Comparison of ENCODE assay signal across 32 mouse cellular contexts in the genomic region with DNA sequence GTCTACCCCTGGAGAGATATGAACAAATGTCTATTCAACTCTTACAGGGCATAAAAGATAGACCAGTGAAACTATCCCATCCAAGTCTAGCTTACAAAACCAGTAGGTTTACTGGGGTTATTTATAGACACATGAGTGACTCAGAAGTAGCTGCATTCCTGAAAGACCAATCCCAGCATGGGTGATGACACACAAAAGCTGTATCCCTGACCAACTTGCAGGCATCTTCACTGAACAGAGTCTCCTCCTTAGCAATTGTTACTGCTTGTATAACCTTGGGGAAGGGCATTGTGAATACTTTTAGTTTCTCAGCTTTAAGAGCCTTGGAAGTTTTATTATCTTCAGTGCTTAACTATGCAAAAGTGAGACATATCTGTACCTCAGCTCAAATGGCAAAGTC.
DNase-seq lines count a peak whose midpoint lies in the region; ATAC-seq and TF ChIP-seq lines count a peak whose summit lies in the region.
"Had no signal": no experiment of that assay in that cellular context is flagged by ENCODE, and none has a peak within 500 bp of the region (broad histone marks: within the 10 kb centered on the region; RNA-seq: fewer than 3 reads in every experiment).

No protein-coding gene starts in this region.

- H3K36me3 ChIP-seq in C2C12 (ENCODE audit: control insufficient read depth, insufficient read depth): no peaks in the 10 kb centered on the region
- H3K36me3 ChIP-seq: embryonic facial prominence, embryonic 12.5 days; embryonic facial prominence, embryonic 15.5 days; G1E; heart, embryonic 12.5 days; heart, embryonic 15.5 days; hindbrain, embryonic 10.5 days; hindbrain, embryonic 13.5 days; intestine, embryonic 15.5 days had no signal

- CTCF ChIA-PET in Patski (lab: Charles Lee): interaction anchor here (0.9 kb wide), 1 partner anchor 10 kb away, joined by 3 read pairs; no protein-coding TSS in a partner anchor

- H3ac ChIP-seq in C2C12 (ENCODE audit: control insufficient read depth, insufficient read length, low read depth): no peak overlapping the region

- ATAC-seq in Patski: peak; percentile 95
- ATAC-seq: activated CD4-positive, CD25-positive, alpha-beta regulatory T cell, adult 4 months; forebrain, embryonic 13.5 days; forebrain, embryonic 16.5 days; hindbrain, embryonic 16.5 days; intestine, embryonic 15.5 days had no signal

- peak; percentile 50 for DNase-seq in 3134 (ENCODE audit: extremely low read depth, insufficient read length, low spot score)
- DNase-seq in Patski (ENCODE audit: low read depth, low spot score): peak; percentile 30
- DNase-seq in brain, adult 2 months (ENCODE audit: low read depth, low spot score): peak; percentile 6
- no peak for DNase-seq in right cerebral cortex, postnatal 25 days
- DNase-seq in cerebellum, adult 11 months: no peak
- no peak for DNase-seq in ovary, postnatal 36 days (ENCODE audit: low spot score)
- no peak for DNase-seq in layer of hippocampus, adult 9-10 months (ENCODE audit: low spot score)
- DNase-seq: adrenal gland, postnatal 10 days; cerebellum, adult 2 months; cerebellum, adult 9-11 months; cerebellum, postnatal 25 days; gastrocnemius, postnatal 25 days; heart, adult 18-20 months; heart, postnatal 10 days; heart, postnatal 36 days; kidney, adult 11 months; kidney, adult 9 months had no signal

- in situ Hi-C loops in Patski (cut with MboI; ENCODE audit: low pct_unique_long_range_greater_than_20kb): no loop called here

- no peak for TF ChIP-seq CTCF in C2C12 (IDR thresholded peaks at IDR 0.05; ENCODE audit: control insufficient read depth, insufficient read depth, insufficient read length)
- no peak for TF ChIP-seq CTCF in Patski (IDR thresholded peaks at IDR 0.05)

- no peaks in the 10 kb centered on the region for H3K79me2 ChIP-seq in C2C12 (ENCODE audit: control insufficient read depth, insufficient read depth)

- POLR2A ChIA-PET in Patski (lab: Charles Lee): no interaction called here

- H3K27me3 ChIP-seq in C2C12 (ENCODE audit: control insufficient read depth, insufficient read depth, insufficient read length) (no peaks in the 10 kb centered on the region), Patski (no peaks in the 10 kb centered on the region)
- H3K27me3 ChIP-seq: CH12.LX; embryonic facial prominence, embryonic 12.5 days; embryonic facial prominence, embryonic 15.5 days; forebrain, embryonic 13.5 days; heart, embryonic 12.5 days; heart, embryonic 15.5 days; hindbrain, embryonic 13.5 days; intestine, embryonic 15.5 days had no signal

- no peaks in the 10 kb centered on the region for H3K79me3 ChIP-seq in C2C12 (ENCODE audit: low read depth)

- H3K4me3 ChIP-seq in C2C12 (ENCODE audit: insufficient read depth, poor library complexity, severe bottlenecking): no peak overlapping the region
- H3K4me3 ChIP-seq: embryonic facial prominence, embryonic 12.5 days; embryonic facial prominence, embryonic 15.5 days; erythroblast, embryonic 14.5 days; forebrain, embryonic 13.5 days; heart, embryonic 12.5 days; heart, embryonic 15.5 days; hindbrain, embryonic 10.5 days; hindbrain, embryonic 13.5 days; intestine, embryonic 15.5 days had no signal

TF ChIP-seq in C2C12, 6 proteins besides CTCF, POLR2A, EP300 and RAD21:
- no peak for TF ChIP-seq MAX (IDR thresholded peaks at IDR 0.05)
- peak; percentile 71 for TF ChIP-seq FOSL1 (IDR thresholded peaks at IDR 0.05; ENCODE audit: insufficient read depth, low read length, poor library complexity, severe bottlenecking)
- TF ChIP-seq MYOD1 (IDR thresholded peaks at IDR 0.05; ENCODE audit: control insufficient read depth, insufficient read length, low read depth): peak; percentile 8
- peak; percentile 52 for TF ChIP-seq CEBPB (IDR thresholded peaks at IDR 0.05; ENCODE audit: low read depth)
- TF ChIP-seq USF1 (IDR thresholded peaks at IDR 0.05; ENCODE audit: low read depth): no peak

Comparison
In these comparisons a context has a peak if more than half of its experiments do, and no peak if none do; other contexts are left out.
1. DNase-seq: peak in 3134 (single experiment), Patski (single experiment) and brain, adult 2 months (single experiment); none in right cerebral cortex, postnatal 25 days (single experiment), cerebellum, adult 11 months (single experiment), ovary, postnatal 36 days (single experiment) and layer of hippocampus, adult 9-10 months (single experiment).